Mouse (Mus musculus) heart, postnatal 36 days (tissue): ENCODE measurements around the gene Snapc3. TPM values are rescaled to one million over a fixed set of nuclear protein-coding genes. Genes with fewer than 3 reads are reported as not detected.

Experiments
- DNase-seq, 2 experiments: peaks; one replicate each; pipeline ENCODE4 v3.0.0; 2021 to 2022
- intact Hi-C: fragments of 180-260 bp; cut with DNase I; formaldehyde crosslinking; loops from one replicate; pipeline ENCODE4 v1.15.1; 2025
- total RNA-seq, 2 experiments: library from RNA; stranded (reverse); gene quantifications; 2 replicates each; pipeline ENCODE4 v1.2.3; 2021

Gene Snapc3
- 10 to 100 TPM; 14.2 to 20.6 TPM for total RNA-seq

DNA sequence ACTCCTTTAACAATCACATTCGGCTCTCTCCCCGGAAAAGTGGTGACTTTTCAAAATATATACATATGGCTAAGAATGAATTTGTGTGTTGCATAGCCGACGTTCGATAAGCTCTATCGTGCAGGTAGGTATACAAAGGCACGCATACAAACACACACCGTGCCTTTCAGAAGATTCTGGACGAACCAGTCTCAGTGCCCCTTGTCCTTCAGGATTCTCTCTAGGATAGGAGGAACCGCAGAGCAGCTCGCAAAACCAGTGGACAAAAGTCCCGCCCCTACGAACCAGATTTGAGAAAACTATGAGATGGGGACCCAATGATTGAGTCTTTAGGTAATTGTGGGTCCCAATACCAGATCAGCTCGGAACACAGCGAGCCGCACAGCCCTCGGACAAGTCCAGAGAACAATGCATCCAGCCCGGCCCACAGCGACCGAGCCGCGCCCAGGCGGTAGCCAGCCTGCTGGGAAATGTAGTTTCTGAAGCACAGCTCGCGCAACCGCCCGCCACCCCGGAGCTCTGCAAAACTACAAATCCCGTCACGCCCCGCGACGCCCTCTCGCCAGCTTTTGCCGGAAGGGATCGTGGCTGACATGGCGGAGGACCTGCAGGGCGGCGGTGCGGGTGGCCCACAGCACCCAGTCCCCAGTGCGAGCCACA lies at the start of gene Snapc3:
Gene Snapc3, plus strand, starts transcription at position 565 of the 660 bp plus-strand sequence.
- intact Hi-C loops: loop anchor here (2.0 to 10.0 kb wide), 3 partner anchors 95 to 158 kb away; partner anchors contain the start of genes Ccdc171 and Ttc39b
- peak; percentile 93 to 94 for DNase-seq

DNA sequence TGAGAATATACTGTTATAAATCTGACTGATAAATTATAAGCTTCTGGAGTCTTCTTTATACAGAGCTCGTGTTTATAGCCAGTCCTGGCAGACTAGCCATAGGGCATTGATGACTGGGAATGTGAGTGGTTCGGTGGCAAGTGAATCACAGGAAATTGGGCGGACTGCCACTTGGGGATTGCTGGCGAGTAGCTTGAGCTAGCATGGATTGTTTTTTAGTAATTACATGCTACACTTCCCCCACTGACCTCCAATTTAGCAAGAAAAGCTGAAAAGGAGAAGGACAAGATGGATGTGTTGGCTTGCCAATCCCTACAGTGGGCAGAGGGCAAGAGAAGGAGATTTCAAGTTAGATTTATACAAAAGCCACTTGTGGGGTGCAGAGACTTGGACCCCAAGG lies 44.1 kb upstream of the Snapc3 start:
- DNase-seq: no peak
- intact Hi-C loops: no loop called here

DNA sequence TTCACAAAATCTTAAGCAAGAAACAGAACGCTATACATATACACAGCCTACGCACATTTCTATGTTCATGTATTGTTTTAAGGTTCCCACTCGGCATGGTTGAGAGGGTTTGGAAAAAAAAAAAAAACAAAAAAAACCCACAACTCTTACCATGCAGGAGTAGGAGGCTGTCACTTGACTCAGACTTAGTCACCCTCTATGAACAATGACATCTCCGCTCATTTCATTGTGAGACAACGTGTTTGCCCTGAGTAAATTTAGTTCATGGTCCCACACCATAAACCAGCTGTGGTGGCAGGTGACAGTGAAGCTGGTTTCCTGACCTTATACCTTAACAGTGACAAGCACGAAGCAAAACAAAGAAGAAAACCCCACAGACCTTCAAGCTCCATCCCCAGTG lies 41.9 kb upstream of the Snapc3 start:
- intact Hi-C loops: no loop called here
- no peak for DNase-seq

GRCm38 (mm10) chr4:83376461-83377015 lies 41.0 kb upstream of the Snapc3 start:
- no peak for DNase-seq
- intact Hi-C loops: no loop called here

DNA sequence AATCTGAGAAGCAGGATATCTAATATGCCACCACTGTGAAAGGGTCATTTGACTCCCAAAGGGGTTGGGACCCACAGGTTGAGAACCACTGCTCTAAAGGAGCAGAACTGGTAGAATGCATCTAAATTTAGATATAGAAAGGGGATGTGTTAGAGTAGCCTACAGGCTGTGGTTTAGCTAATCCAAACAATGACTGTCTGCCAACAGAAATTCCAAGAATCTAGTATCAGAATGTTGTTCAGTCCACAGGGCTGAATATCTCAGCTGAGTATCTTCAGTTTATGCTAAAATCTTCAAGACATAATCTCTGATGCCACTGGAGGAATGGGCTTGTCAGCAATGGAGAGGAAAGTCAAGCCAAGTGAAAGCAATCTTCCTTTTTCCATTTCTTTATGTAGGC lies 38.5 kb upstream of the Snapc3 start:
- DNase-seq: no peak
- intact Hi-C loops: no loop called here

DNA sequence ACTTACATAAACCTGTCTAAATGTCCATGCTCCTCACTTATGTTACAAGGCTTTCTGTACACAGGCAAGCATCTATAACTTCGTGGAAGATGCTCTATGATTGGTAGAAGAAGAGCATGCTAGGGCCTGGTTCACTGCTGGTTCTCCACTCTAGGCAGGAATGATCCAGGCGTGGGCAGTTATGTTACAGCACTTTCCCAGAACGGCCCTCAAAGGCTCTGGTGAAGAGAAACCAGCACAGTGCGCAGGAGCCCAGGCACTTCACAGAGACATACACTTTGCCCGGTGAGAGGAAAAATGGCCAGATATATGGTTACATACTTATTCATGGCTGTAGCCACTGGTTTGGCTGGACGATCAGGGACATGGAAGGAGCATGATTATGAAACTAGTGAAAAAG lies 37.8 kb upstream of the Snapc3 start:
- intact Hi-C loops: loop anchor here (10.0 kb wide), 1 partner anchor 195 kb away; no protein-coding TSS in a partner anchor
- no peak for DNase-seq

- intact Hi-C loops: loop anchor here (10.0 kb wide), 1 partner anchor 195 kb away; no protein-coding TSS in a partner anchor
- no peak for DNase-seq
Measured at GRCm38 (mm10) chr4:83380266-83380665, 37.3 kb upstream of the Snapc3 start.

- intact Hi-C loops: loop anchor here (10.0 kb wide), 1 partner anchor 191 kb away; no protein-coding TSS in a partner anchor
- peak; percentile 53 to 58 for DNase-seq
Measured at GRCm38 (mm10) chr4:83383899-83384490, 33.5 kb upstream of the Snapc3 start.

- intact Hi-C loops: loop anchor here (10.0 kb wide), 1 partner anchor 190 kb away; no protein-coding TSS in a partner anchor
- no peak for DNase-seq
Measured at GRCm38 (mm10) chr4:83385091-83385490, 32.4 kb upstream of the Snapc3 start.

DNA sequence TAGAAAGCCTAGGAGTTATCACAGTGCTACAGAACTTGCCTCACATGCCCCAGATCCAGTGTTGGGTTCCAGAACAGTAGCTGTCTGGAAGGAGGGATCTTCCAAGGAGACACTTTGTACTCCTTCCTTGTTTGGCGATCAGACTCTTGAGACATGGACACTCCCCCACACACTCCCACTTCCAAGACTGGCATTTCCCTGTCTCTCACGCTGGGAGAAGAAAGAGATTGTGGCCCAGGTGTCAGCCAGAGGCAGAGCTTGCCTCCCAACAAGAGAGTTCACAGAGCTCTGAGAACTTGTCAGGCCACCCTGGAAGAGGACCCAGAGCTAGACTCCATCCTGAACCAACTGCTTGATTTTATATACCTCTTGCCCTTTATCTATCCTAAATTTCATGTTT lies 27.0 kb upstream of the Snapc3 start:
- intact Hi-C loops: no loop called here
- no peak for DNase-seq

- intact Hi-C loops: no loop called here
- no peak for DNase-seq
Measured at GRCm38 (mm10) chr4:83391956-83392355, 25.6 kb upstream of the Snapc3 start.

DNA sequence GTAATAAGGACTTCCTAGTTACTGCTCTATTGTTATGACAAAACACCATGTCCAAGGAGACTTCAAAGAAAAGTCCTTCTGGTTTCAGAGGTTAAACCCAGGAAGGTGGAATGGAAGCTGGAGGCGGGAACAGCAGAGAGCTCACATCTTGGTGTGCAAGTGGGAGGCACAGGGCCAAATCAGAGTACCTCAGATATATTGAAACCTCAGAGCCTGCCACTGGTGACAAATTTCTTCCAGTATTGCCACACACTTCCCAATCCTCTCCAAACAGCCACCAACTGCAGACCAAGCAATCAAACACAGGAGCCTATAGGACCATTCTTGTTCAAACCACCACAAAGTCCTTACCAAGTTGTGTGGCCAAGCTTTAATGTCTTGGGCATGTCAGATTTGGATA lies 23.8 kb upstream of the Snapc3 start:
- intact Hi-C loops: no loop called here
- no peak for DNase-seq

DNA sequence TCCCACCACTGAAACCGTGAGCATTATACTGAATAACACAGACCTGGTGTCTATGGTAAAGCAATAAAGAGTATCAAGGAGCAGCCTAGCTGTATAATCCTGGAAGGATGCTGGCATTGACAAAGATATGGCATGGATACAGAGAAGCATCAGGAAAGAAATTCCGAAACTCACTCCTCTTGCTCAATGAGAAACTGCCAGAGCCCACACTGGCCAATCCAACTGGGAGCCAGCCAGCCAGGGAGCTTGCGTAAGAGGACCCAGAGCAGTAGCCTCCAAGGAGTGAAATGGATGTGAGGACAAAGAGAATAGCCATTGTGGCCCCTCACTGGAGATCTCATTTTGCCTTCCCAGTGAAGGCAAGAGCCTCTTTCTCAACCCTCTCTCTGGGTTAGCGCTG lies 21.2 kb upstream of the Snapc3 start:
- intact Hi-C loops: no loop called here
- peak; percentile 72 to 73 for DNase-seq

DNA sequence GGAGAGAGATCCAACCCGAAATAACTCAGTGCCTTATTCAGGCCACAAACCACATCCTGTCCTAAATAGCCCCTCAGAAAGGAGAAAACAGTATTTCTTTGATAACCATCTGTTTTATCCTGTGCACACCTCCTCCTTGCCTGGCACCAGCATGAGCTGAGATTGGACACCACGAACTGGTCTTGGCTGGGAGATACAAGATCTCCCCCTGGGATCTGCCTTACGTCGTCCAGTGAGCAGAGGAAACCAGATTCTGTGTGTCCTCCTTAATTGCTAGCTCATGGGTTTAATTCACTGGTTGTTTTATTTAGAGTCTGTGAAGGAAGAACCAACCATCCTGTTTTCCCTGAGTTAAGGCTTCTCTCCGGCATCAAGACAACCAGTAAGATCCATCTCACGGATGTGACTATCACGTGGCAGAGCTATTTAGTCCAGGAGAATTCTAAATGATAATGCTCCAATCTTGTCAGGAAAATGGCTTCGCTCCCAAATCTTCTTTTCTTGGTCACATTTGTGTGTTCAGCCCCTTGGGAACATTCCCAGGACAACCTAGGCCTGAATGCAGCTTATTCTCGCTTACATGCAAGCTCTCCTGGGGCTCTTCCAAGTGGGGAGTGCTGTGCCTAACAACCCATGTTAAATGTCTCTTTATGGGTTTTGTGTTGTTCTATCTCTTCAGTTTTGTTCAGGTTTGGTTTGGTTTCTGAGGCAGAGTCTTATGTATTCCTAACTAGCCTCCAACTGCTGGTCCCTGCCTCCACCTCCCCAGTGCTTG lies 20.3 kb upstream of the Snapc3 start:
- intact Hi-C loops: no loop called here
- DNase-seq: no peak

GRCm38 (mm10) chr4:83398527-83398926 lies 19.0 kb upstream of the Snapc3 start:
- intact Hi-C loops: no loop called here
- no peak for DNase-seq

DNA sequence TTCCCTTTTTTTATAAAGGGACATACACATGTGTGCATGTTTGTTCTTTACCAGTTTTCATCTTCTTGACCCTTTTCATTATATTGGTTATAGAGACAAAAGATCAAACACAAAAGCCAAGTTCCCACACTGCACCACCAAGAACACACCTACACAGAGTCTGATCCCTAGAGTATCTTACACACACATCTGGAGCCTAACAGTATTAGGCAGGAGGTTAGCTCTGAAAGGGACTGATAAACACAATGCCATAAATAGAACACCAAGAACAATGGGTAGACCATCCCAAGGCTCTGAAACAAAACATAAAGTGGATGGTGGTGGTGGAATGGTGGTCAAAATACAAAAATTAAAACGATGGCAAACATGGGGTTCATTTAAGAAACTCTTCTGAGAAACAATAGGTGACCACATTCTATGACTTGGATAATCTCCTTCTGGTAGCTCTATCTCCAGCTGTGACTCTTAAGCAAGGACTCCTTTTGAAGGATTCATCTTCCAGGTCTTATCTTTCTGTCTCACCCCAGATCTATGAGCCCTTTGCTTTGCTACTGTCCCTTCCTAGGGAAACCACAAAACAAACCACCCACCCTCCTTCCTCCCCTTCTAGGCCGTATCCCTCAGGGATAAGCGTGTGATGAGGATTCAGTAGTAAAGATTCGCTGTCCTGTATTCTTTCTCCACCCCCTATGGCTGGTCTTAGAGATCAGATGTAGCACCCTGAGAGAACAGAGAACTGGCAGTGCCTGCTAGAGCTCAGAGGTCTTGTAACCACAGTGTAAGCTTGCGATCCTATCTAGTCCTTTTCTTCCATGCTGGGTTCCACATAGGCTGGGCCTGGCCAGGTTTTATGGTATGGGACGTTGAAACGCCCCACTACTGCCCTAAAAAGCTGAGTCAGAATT lies 16.6 kb upstream of the Snapc3 start:
- DNase-seq: no peak
- intact Hi-C loops: no loop called here

GRCm38 (mm10) chr4:83401712-83402111 lies 15.8 kb upstream of the Snapc3 start:
- intact Hi-C loops: no loop called here

DNA sequence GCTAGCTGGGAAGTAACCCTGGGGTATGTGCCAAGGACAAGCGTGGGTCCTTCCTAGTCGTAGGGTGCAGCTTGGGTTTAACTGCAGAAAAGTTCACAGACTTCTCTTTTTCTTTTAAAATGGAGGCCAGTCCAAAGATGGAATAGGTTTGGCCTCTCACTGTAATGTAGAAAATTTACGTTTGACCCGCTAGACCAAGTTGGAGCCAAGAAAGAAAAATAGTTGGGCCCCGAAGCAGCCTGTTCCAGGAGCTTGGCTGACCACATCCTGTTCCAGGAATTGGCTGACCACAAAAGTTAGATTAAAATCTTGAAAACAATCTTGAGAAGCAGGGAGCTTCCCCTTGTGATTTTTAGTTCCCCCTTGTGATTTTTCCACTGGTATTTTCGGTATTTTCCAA lies 9.8 kb upstream of the Snapc3 start:
- intact Hi-C loops: loop anchor here (2.0 kb wide), 1 partner anchor 105 kb away; no protein-coding TSS in a partner anchor
- DNase-seq: no peak

More at GRCm38 (mm10) chr4:83401712-83402111, 15.8 kb upstream of the Snapc3 start:
- no peak for DNase-seq

GRCm38 (mm10) chr4:83409867-83410505 lies 7.5 kb upstream of the Snapc3 start:
- intact Hi-C loops: loop anchor here (1.0 to 10.0 kb wide), 3 partner anchors 107 to 165 kb away; no protein-coding TSS in a partner anchor
- DNase-seq: no peak
